ENCODE assay signal across 7 mouse cellular contexts in genomic region chr19:33222595-33223223, GRCm38 (mm10).
DNase-seq lines count a peak whose midpoint lies in the region; ATAC-seq lines count a peak whose summit lies in the region.

No protein-coding gene starts in this region.

- peak; percentile 6 to 25 for DNase-seq in kidney, postnatal 36 days
- DNase-seq in retina, embryonic 14.5 days (ENCODE audit: low spot score) = peak; percentile 31
- DNase-seq in frontal cortex, postnatal 10 days (ENCODE audit: low spot score in 2 of 2) = no peak
- no peak for DNase-seq in right cerebral cortex, postnatal 4 days
- no peak for DNase-seq in adrenal gland, postnatal 4 days (ENCODE audit: low spot score in 2 of 2)

- peak; percentile 90 for ATAC-seq in CD4-positive, CD25-positive, alpha-beta regulatory T cell, adult 4 months
- ATAC-seq in activated CD4-positive, CD25-positive, alpha-beta regulatory T cell, adult 4 months = peak; percentile 90

Comparison
In these comparisons a context has a peak if more than half of its experiments do, and no peak if none do; other contexts are left out.
1. DNase-seq: peak in kidney, postnatal 36 days (2 of 2) and retina, embryonic 14.5 days (single experiment); none in frontal cortex, postnatal 10 days (0 of 2), right cerebral cortex, postnatal 4 days (single experiment) and adrenal gland, postnatal 4 days (0 of 2).